Mouse (Mus musculus): ENCODE results near the gene Dennd1c. TPM values are rescaled to one million over a fixed set of nuclear protein-coding genes. Genes with fewer than 3 reads are reported as not detected.

The Dennd1c gene
- polyA plus RNA-seq, 1 experiment from 2014 or later = 4.4 TPM

DNA sequence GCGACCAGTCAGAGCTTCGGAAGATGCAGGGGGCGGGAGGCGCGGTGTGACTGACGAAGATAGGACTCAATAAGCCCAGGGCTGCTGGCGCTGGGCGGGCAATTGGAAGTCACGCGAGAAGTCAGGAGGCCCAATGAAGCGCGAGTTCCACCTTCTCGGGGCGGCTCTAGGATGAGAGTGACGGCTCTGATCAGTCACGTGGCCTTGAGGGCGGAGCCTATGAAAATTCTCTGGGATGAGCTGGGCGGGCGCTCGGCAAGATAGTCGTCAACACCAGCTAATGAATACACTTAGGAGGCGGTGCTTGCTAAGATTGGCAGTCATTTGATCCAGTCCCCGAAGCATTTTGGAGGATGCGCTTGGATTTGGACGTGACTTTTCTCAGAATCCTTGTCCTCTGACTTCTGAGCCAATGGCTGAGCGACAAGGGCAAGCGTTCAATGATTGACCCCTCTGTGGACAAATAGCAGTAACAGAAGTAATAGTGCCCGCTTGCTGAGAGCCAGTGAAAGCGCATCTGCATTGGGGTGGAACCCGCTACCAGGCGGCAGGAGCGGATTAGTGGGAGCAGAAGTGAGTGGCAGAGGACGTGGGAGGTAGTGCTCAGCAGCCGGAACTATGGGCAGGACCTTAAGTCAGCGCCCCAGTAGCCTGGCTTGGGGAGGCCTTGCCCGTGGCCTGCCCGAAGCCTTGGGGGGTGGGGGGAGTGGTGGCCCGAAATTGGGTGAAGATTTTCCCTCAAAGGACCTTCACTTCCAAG lies 46.5 kb downstream of the Dennd1c start:
- peaks cover 21% of the 10 kb centered on the region for H3K36me3 ChIP-seq
- peak; percentile 96 for ATAC-seq (replicated peaks)
- peak overlapping the region; percentile 94 for H3K4me3 ChIP-seq
- peak overlapping the region; percentile 88 for H3K27ac ChIP-seq (replicated peaks)
- under 1% methylated on average over 38 of the region's 38 CpGs for WGBS
- no peaks in the 10 kb centered on the region for H3K9me3 ChIP-seq
- peaks cover 25% of the 10 kb centered on the region for H3K4me1 ChIP-seq
- H3K27me3 ChIP-seq = no peaks in the 10 kb centered on the region
- peak overlapping the region; percentile 49 for H3K9ac ChIP-seq (replicated peaks)
- peak overlapping the region; percentile 62 for H3K4me2 ChIP-seq (replicated peaks)

DNA sequence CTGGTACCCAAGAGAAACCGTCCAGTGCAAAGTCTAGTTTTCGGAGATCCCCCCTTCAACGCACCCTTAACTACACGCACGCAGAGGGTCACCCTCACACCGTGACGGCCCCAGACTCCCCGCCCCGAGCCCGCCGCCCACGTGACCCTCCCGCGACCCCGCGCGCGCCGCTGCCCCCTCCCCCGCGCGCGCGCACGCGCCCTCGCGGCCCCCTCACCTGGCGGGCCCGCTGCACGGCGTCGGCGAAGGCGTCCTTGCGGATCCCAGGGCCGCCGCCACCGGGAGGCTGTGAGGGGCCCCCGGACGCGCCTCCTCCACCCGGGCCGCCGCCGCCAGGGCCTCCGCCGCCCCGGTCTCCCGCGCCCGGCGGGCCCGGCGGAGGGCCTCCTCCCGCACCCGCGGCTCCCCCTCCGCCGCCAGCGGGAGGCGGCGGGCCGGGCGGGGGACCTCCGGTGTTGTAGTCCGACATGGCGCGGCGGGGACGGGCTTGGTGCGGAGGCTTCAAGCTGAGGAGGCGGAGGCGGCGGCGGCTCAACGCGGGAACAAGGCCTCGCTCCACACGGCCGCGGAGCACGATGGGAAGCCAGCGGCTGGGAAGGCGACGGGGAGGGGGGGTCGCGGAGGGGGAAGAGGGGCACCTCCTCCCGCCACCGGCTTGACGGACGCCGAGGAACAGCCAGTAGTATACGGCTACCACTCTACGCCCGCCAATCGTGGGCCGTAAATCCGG lies 47.2 kb downstream of the Dennd1c start, which contains the start of gene Khsrp:
Gene Khsrp, minus strand, starts transcription at position 592 of the 730 bp plus-strand sequence.
- ATAC-seq (replicated peaks) = no peak; the same call in 1 of the 2 replicates
- Histone ChIP-seq H3K36me3 (peaks cover 28% of the 10 kb centered on the region), H3K4me3 (peak within 1 kb of the TSS; percentile 94), H3K27me3 (no peaks in the 10 kb centered on the region), H3K4me2 (replicated peaks) (peak within 1 kb of the TSS; percentile 75), H3K27ac (replicated peaks) (peak within 1 kb of the TSS; percentile 94), H3K9me3 (no peaks in the 10 kb centered on the region), H3K4me1 (peaks cover 25% of the 10 kb centered on the region), H3K9ac (replicated peaks) (peak within 1 kb of the TSS; percentile 99)
- 1% methylated on average over 97 of the region's 99 CpGs for WGBS

DNA sequence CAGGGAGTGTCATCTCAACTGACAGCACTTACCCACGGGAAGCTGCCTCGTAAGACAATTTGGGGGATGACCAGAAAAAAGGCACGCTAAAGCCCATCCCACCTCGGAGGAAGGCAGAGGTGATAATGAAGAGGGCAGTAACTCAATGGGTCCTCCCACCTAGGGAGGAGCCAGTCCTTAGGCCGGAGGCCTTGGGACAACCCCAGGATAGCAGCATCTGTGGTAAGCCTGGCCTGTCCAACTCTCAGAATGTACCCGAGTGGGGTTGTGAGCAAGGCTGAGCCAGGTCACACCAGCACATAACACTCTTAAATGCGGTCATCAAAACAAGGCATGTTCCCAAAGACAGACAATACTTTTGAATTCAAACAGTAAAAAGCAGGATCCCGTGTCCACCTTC lies 48.6 kb downstream of the Dennd1c start:
- Histone ChIP-seq H3K4me1 (peaks cover 25% of the 10 kb centered on the region), H3K4me3 (peak overlapping the region; percentile 94), H3K9ac (replicated peaks) (peak overlapping the region; percentile 99), H3K9me3 (no peaks in the 10 kb centered on the region), H3K36me3 (peaks cover 42% of the 10 kb centered on the region), H3K27ac (replicated peaks) (no peak overlapping the region), H3K4me2 (replicated peaks) (peak overlapping the region; percentile 75), H3K27me3 (no peaks in the 10 kb centered on the region)
- 59% methylated on average over 8 of the region's 8 CpGs for WGBS
- no peak for ATAC-seq (replicated peaks)

DNA sequence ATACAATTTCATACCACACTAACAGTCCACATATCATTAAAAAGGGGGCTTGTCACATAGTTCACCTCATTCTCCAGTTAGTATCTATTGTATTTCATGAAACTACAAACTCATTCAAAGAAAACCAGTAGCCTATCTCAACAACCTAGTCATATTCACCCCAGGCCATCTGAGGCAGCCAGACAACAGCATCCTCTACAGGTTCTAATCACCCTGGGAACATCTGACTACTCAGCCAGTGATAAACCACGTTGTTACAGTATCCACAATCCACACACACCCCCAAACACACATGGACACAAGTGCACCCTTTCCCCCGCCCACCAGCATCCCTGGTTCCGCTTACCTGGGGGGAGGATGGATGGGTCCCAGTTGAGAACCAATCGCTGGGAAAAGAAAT lies 50.8 kb downstream of the Dennd1c start:
- WGBS = 91% methylated on average over 4 of the region's 4 CpGs
- H3K36me3 ChIP-seq = peaks cover 64% of the 10 kb centered on the region
- H3K9ac ChIP-seq (replicated peaks) = no peak overlapping the region
- H3K9me3 ChIP-seq = no peaks in the 10 kb centered on the region
- H3K4me1 ChIP-seq = peaks cover 19% of the 10 kb centered on the region
- no peak overlapping the region for H3K4me2 ChIP-seq (replicated peaks)
- ATAC-seq (replicated peaks) = no peak
- no peak overlapping the region for H3K27ac ChIP-seq (replicated peaks)
- H3K4me3 ChIP-seq = no peak overlapping the region
- no peaks in the 10 kb centered on the region for H3K27me3 ChIP-seq

DNA sequence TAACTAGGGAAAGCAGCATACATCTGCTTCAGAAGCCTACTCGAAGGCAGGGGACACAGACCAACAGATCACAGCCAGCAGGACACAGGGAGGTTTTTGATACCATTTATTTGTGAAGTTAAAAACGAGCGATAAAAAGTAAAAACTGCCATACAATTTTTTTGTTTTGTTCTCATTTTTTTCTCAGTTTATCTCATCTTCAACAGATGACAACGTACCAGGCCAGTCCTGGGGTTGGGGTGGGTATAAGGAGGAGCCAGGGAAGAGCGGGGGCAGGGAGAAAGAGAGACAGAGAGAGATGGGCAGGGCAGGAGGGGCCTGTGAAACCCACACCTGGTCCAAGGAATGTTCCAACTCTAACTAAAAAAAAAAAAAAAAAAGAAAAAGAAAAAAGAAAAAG lies 57.4 kb downstream of the Dennd1c start:
- no peaks in the 10 kb centered on the region for H3K9me3 ChIP-seq
- H3K4me1 ChIP-seq = no peaks in the 10 kb centered on the region
- no peak for ATAC-seq (replicated peaks)
- no peaks in the 10 kb centered on the region for H3K27me3 ChIP-seq
- no peak overlapping the region for H3K4me3 ChIP-seq
- no peak overlapping the region for H3K9ac ChIP-seq (replicated peaks)
- 91% methylated on average over 5 of the region's 5 CpGs for WGBS
- H3K36me3 ChIP-seq = peaks cover 49% of the 10 kb centered on the region
- no peak overlapping the region for H3K4me2 ChIP-seq (replicated peaks)
- H3K27ac ChIP-seq (replicated peaks) = no peak overlapping the region

DNA sequence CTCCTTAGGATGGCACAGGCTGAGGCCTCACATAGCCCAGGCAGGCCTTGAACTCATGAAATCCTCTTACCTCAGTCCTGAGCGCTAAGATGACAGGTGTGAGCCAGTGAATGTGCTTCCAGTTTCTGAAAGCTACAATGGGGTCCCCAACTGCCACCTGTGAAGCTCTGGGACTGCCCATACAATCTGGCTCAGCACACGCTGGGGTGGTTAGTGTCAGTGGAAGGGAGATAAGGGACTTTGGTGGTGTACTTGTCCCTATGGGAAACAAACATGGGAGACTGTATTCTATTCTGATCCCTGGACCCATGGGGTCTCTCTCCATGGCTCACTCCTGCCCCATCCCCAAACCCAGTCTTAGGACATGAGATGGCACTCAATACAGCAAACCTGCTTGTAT lies 58.6 kb downstream of the Dennd1c start:
- Histone ChIP-seq H3K36me3 (peaks cover 36% of the 10 kb centered on the region), H3K4me3 (no peak overlapping the region)
- WGBS = 81% methylated on average over 2 of the region's 2 CpGs

More for the DNA sequence above, 58.6 kb downstream of the Dennd1c start:
- no peak for ATAC-seq (replicated peaks)
- Histone ChIP-seq H3K9ac (replicated peaks) (no peak overlapping the region), H3K9me3 (no peaks in the 10 kb centered on the region), H3K4me1 (no peaks in the 10 kb centered on the region), H3K4me2 (replicated peaks) (no peak overlapping the region), H3K27ac (replicated peaks) (no peak overlapping the region), H3K27me3 (no peaks in the 10 kb centered on the region)

Other genes with a start within 250 kb of the Dennd1c start
- gene Rfx2, start 247.5 kb downstream of the Dennd1c start, polyA plus RNA-seq (2015; fragmentation: Nextera tagmentation; extraction: Ambion mirVana) = 4.4 and 4.5 TPM in 2 replicates
- not detected in 2 replicates for gene Acsbg2, start 204.1 kb downstream of the Dennd1c start, polyA plus RNA-seq (2015; fragmentation: Nextera tagmentation; extraction: Ambion mirVana)
- 0.43 and 0.50 TPM in 2 replicates for gene 1700061G19Rik, start 203.0 kb downstream of the Dennd1c start, polyA plus RNA-seq (2015; fragmentation: Nextera tagmentation; extraction: Ambion mirVana)
- 88.4 and 91.1 TPM in 2 replicates for gene Mllt1, start 143.1 kb downstream of the Dennd1c start, polyA plus RNA-seq (2015; fragmentation: Nextera tagmentation; extraction: Ambion mirVana)
- gene Acer1, start 96.4 kb downstream of the Dennd1c start, polyA plus RNA-seq (2015; fragmentation: Nextera tagmentation; extraction: Ambion mirVana) = not detected in 2 replicates
- 162 and 175 TPM in 2 replicates for gene Clpp, start 88.2 kb downstream of the Dennd1c start, polyA plus RNA-seq (2015; fragmentation: Nextera tagmentation; extraction: Ambion mirVana)
- gene Alkbh7, start 81.2 kb downstream of the Dennd1c start, polyA plus RNA-seq (2015; fragmentation: Nextera tagmentation; extraction: Ambion mirVana) = 43.7 and 46.2 TPM in 2 replicates
- 0.45 and 0.55 TPM in 2 replicates for gene Pspn, start 78.5 kb downstream of the Dennd1c start, polyA plus RNA-seq (2015; fragmentation: Nextera tagmentation; extraction: Ambion mirVana)
- gene Gtf2f1, start 67.2 kb downstream of the Dennd1c start, polyA plus RNA-seq (2015; fragmentation: Nextera tagmentation; extraction: Ambion mirVana) = 80.4 and 81.7 TPM in 2 replicates
- gene Gm17949, start 67.0 kb downstream of the Dennd1c start, polyA plus RNA-seq (2015; fragmentation: Nextera tagmentation; extraction: Ambion mirVana) = 0.31 and 0.47 TPM in 2 replicates
- 35.2 and 37.0 TPM in 2 replicates for gene Khsrp, start 47.0 kb downstream of the Dennd1c start, polyA plus RNA-seq (2015; fragmentation: Nextera tagmentation; extraction: Ambion mirVana)
- not detected in 2 replicates for gene Slc25a41, start 36.9 kb downstream of the Dennd1c start, polyA plus RNA-seq (2015; fragmentation: Nextera tagmentation; extraction: Ambion mirVana)
- 1.3 and 2.0 TPM in 2 replicates for gene Crb3, start 19.4 kb downstream of the Dennd1c start, polyA plus RNA-seq (2015; fragmentation: Nextera tagmentation; extraction: Ambion mirVana)
- gene Slc25a23, start 18.7 kb downstream of the Dennd1c start, polyA plus RNA-seq (2015; fragmentation: Nextera tagmentation; extraction: Ambion mirVana) = 27.6 and 29.1 TPM in 2 replicates
- 239 and 253 TPM in 2 replicates for gene Tubb4a, start 9.3 kb upstream of the Dennd1c start, polyA plus RNA-seq (2015; fragmentation: Nextera tagmentation; extraction: Ambion mirVana)
- 10.2 and 10.3 TPM in 2 replicates for gene Tnfsf9, start 26.8 kb upstream of the Dennd1c start, polyA plus RNA-seq (2015; fragmentation: Nextera tagmentation; extraction: Ambion mirVana)
- gene Cd70, start 71.3 kb upstream of the Dennd1c start, polyA plus RNA-seq (2015; fragmentation: Nextera tagmentation; extraction: Ambion mirVana) = 0.28 TPM in 1 of 2 replicates, not detected in the other
- not detected in 2 replicates for gene Tnfsf14, start 115.7 kb upstream of the Dennd1c start, polyA plus RNA-seq (2015; fragmentation: Nextera tagmentation; extraction: Ambion mirVana)
- gene C3, start 149.6 kb upstream of the Dennd1c start, polyA plus RNA-seq (2015; fragmentation: Nextera tagmentation; extraction: Ambion mirVana) = 0.59 and 0.93 TPM in 2 replicates
- 17.0 and 17.7 TPM in 2 replicates for gene Gpr108, start 169.9 kb upstream of the Dennd1c start, polyA plus RNA-seq (2015; fragmentation: Nextera tagmentation; extraction: Ambion mirVana)
- 12.4 and 15.4 TPM in 2 replicates for gene Trip10, start 170.9 kb upstream of the Dennd1c start, polyA plus RNA-seq (2015; fragmentation: Nextera tagmentation; extraction: Ambion mirVana)
- gene Vav1, start 200.6 kb upstream of the Dennd1c start, polyA plus RNA-seq (2015; fragmentation: Nextera tagmentation; extraction: Ambion mirVana) = 1.2 and 1.5 TPM in 2 replicates

Measured in forebrain, embryonic 15.5 days (tissue).